Mouse (Mus musculus) CH12.LX (cell line): ENCODE measurements at regions not wholly inside any gene's neighbourhood (a gene's known extent, or its start where the extent isn't known, plus 50 kb on each side); places are given as distances from the start of the nearest gene placed in this dataset.

Experiments used
- DNase-seq: peaks from one replicate; pipeline ENCODE4 v3.0.0-alpha.2; 2013; ENCODE audit errors: extremely low read depth
- H3K27ac ChIP-seq: 2 replicates; pipeline ENCODE4 v1.5.1; 2012; ENCODE audit warnings: low read depth, mild to moderate bottlenecking, control low read depth, moderate library complexity; ENCODE audit not compliant: insufficient read depth
- H3K27me3 ChIP-seq: replicated peaks from 2 replicates; pipeline ENCODE3; 2012; ENCODE audit warnings: inconsistent platforms
- H3K36me3 ChIP-seq, 2 experiments: replicated peaks in 1 of 2; 2 replicates each; pipeline versions ENCODE3 to v1.6.1; 2012; ENCODE audit warnings: inconsistent platforms in 1 of 2, low read length in 1 of 2, mild to moderate bottlenecking in 1 of 2, mixed read lengths in 1 of 2, moderate library complexity in 1 of 2; ENCODE audit not compliant: control insufficient read depth in 1 of 2, insufficient read depth in 1 of 2
- H3K4me1 ChIP-seq, 2 experiments: 2 replicates each; pipeline ENCODE4 v1.6.1; 2012; ENCODE audit warnings: inconsistent platforms in 1 of 2, moderate library complexity in 1 of 2; ENCODE audit not compliant: insufficient read depth in 2 of 2, control insufficient read depth in 1 of 2
- H3K4me2 ChIP-seq: 2 replicates; pipeline ENCODE4 v1.6.1; 2012; ENCODE audit warnings: low read depth, mild to moderate bottlenecking, control low read depth; ENCODE audit not compliant: poor library complexity, insufficient read depth, severe bottlenecking
- H3K4me3 ChIP-seq, 3 experiments: fragments of 150-350 bp in 1 of 3; sonication (generic) in 1 of 3; replicated peaks in 1 of 3; 2 replicates each; pipeline versions ENCODE3 to v1.5.1; 2011 to 2012; ENCODE audit warnings: low read depth in 2 of 3, low read length in 2 of 3, mild to moderate bottlenecking in 2 of 3, moderate library complexity in 2 of 3, control low read depth in 1 of 3, improper control_type of control experiment in 1 of 3, inconsistent platforms in 1 of 3, mixed read lengths in 1 of 3; ENCODE audit not compliant: poor library complexity in 1 of 3
- H3K79me2 ChIP-seq: replicated peaks from 2 replicates; pipeline ENCODE4 v1.6.1; 2012; ENCODE audit warnings: mild to moderate bottlenecking, moderate library complexity; ENCODE audit not compliant: control insufficient read depth, poor library complexity, insufficient read depth, severe bottlenecking; ENCODE audit errors: extremely low read depth
- H3K9ac ChIP-seq: 2 replicates; pipeline ENCODE4 v1.6.1; 2012; ENCODE audit warnings: low read depth, mild to moderate bottlenecking, control low read depth, moderate library complexity; ENCODE audit not compliant: insufficient read depth
- H3K9me3 ChIP-seq: replicated peaks from 2 replicates; pipeline ENCODE3; 2012; ENCODE audit warnings: low read length, inconsistent platforms, mixed read lengths
- BHLHE40 ChIP-seq: IDR thresholded peaks from 2 replicates; pipeline ENCODE4 v1.6.1; 2011; ENCODE audit warnings: mild to moderate bottlenecking, low read depth, low read length, improper control_type of control experiment
- CHD2 ChIP-seq: IDR thresholded peaks from 2 replicates; pipeline ENCODE4 v1.6.1; 2011; ENCODE audit warnings: low read length, improper control_type of control experiment
- CTCF ChIP-seq, 2 experiments: IDR thresholded peaks in 1 of 2; conservative IDR thresholded peaks in 1 of 2; 2 replicates each; pipeline ENCODE4 v1.5.1; 2011 to 2012; ENCODE audit warnings: low read depth in 2 of 2, low read length in 2 of 2, improper control_type of control experiment in 1 of 2, inconsistent platforms in 1 of 2, mild to moderate bottlenecking in 1 of 2, moderate library complexity in 1 of 2
- E2F4 ChIP-seq: IDR thresholded peaks from 2 replicates; pipeline ENCODE4 v1.6.1; 2011; ENCODE audit warnings: low read depth, low read length, improper control_type of control experiment; ENCODE audit not compliant: insufficient replicate concordance
- ELF1 ChIP-seq: IDR thresholded peaks from 2 replicates; pipeline ENCODE4 v1.6.1; 2014; ENCODE audit warnings: low read depth, mild to moderate bottlenecking, inconsistent platforms, low read length, improper control_type of control experiment
- EP300 ChIP-seq: IDR thresholded peaks from 2 replicates; pipeline ENCODE4 v1.6.1; 2011; ENCODE audit warnings: low read length, improper control_type of control experiment
- GABPA ChIP-seq: IDR thresholded peaks from 2 replicates; pipeline ENCODE4 v1.6.1; 2012; ENCODE audit warnings: low read depth, low read length, improper control_type of control experiment, inconsistent platforms; ENCODE audit not compliant: insufficient replicate concordance
- IRF4 ChIP-seq: IDR thresholded peaks from 2 replicates; pipeline ENCODE4 v1.6.1; 2014; ENCODE audit warnings: low read depth, mild to moderate bottlenecking, inconsistent platforms, low read length, improper control_type of control experiment
- JUND ChIP-seq: conservative IDR thresholded peaks from 2 replicates; pipeline ENCODE4 v1.6.1; 2011; ENCODE audit warnings: low read depth, low read length, improper control_type of control experiment
- MAX ChIP-seq: IDR thresholded peaks from 2 replicates; pipeline ENCODE4 v1.6.1; 2011; ENCODE audit warnings: low read length, improper control_type of control experiment
- MEF2A ChIP-seq: IDR thresholded peaks from 2 replicates; pipeline ENCODE4 v1.6.1; 2014; ENCODE audit warnings: low read depth, mild to moderate bottlenecking, inconsistent platforms, low read length, improper control_type of control experiment, borderline replicate concordance
- MXI1 ChIP-seq: IDR thresholded peaks from 2 replicates; pipeline ENCODE4 v1.6.1; 2011; ENCODE audit warnings: mild to moderate bottlenecking, low read depth, low read length, improper control_type of control experiment
- NELFE ChIP-seq: IDR thresholded peaks from 2 replicates; pipeline ENCODE4 v1.6.1; 2011; ENCODE audit warnings: low read depth, low read length, improper control_type of control experiment
- NRF1 ChIP-seq: IDR thresholded peaks from 2 replicates; pipeline ENCODE4 v1.6.1; 2014; ENCODE audit warnings: low read depth, mild to moderate bottlenecking, inconsistent platforms, low read length, improper control_type of control experiment, moderate library complexity
- POLR2A ChIP-seq: IDR thresholded peaks from 2 replicates; pipeline ENCODE4 v1.6.1; 2011; ENCODE audit warnings: low read depth, mild to moderate bottlenecking, improper control_type of control experiment, low read length
- RAD21 ChIP-seq: IDR thresholded peaks from 2 replicates; pipeline ENCODE4 v1.6.1; 2011; ENCODE audit warnings: low read depth, mild to moderate bottlenecking, low read length, improper control_type of control experiment, moderate library complexity
- SIN3A ChIP-seq: IDR thresholded peaks from 2 replicates; pipeline ENCODE4 v1.6.1; 2012; ENCODE audit warnings: low read length, improper control_type of control experiment, inconsistent platforms
- SMC3 ChIP-seq: IDR thresholded peaks from 2 replicates; pipeline ENCODE4 v1.6.1; 2011; ENCODE audit warnings: low read depth, low read length, improper control_type of control experiment
- TBP ChIP-seq: conservative IDR thresholded peaks from 2 replicates; pipeline ENCODE4 v1.6.1; 2011; ENCODE audit warnings: low read depth, low read length, improper control_type of control experiment
- UBTF ChIP-seq: IDR thresholded peaks from 2 replicates; pipeline ENCODE4 v1.6.1; 2012; ENCODE audit warnings: low read depth, mild to moderate bottlenecking, inconsistent platforms, low read length, improper control_type of control experiment, moderate library complexity
- USF1 ChIP-seq: IDR thresholded peaks from 2 replicates; pipeline ENCODE4 v1.6.1; 2014; ENCODE audit warnings: low read depth, mild to moderate bottlenecking, inconsistent platforms, low read length, improper control_type of control experiment
- USF2 ChIP-seq: conservative IDR thresholded peaks from 2 replicates; pipeline ENCODE4 v1.6.1; 2011; ENCODE audit warnings: low read depth, low read length, improper control_type of control experiment
- ZC3H11A ChIP-seq: IDR thresholded peaks from 2 replicates; pipeline ENCODE4 v1.6.1; 2012; ENCODE audit warnings: low read depth, mild to moderate bottlenecking, inconsistent platforms, low read length, improper control_type of control experiment
- ZKSCAN1 ChIP-seq: IDR thresholded peaks from 2 replicates; pipeline ENCODE4 v1.6.1; 2012; ENCODE audit warnings: low read depth, inconsistent platforms, low read length, improper control_type of control experiment, borderline replicate concordance
- ZMIZ1 ChIP-seq: IDR thresholded peaks from 2 replicates; pipeline ENCODE4 v1.6.1; 2012; ENCODE audit warnings: low read depth, mild to moderate bottlenecking, inconsistent platforms, low read length, improper control_type of control experiment
- ZNF384 ChIP-seq: IDR thresholded peaks from 2 replicates; pipeline ENCODE4 v1.6.1; 2012; ENCODE audit warnings: low read depth, low read length, improper control_type of control experiment, inconsistent platforms
- dilution Hi-C: fragments of 300-500 bp; cut with MboI; formaldehyde crosslinking; loops from 2 replicates; pipeline ENCODE4 v1.14.3; 2020; ENCODE audit warnings: low sequenced_read_pairs; ENCODE audit not compliant: extremely low pct_unique_long_range_greater_than_20kb, extremely low pct_ligation_motif_present
- in situ Hi-C: fragments of 300-500 bp; cut with MboI; formaldehyde crosslinking; loops from 3 replicates; pipeline ENCODE4 v1.14.3; 2019; ENCODE audit warnings: low sequenced_read_pairs, low pct_ligation_motif_present, low pct_unique_long_range_greater_than_20kb, mixed read lengths

- in situ Hi-C loops: no loop called here
- Histone ChIP-seq H3K4me3 (no peak overlapping the region), H3K36me3 (no peaks in the 10 kb centered on the region), H3K27ac (no peak overlapping the region)
- no peak for DNase-seq
- no peak for TF ChIP-seq ZNF384
- TF ChIP-seq UBTF: no peak
- TF ChIP-seq CTCF (conservative IDR thresholded peaks at IDR 0.05 in 1 of 2, IDR thresholded peaks at IDR 0.05 in 1 of 2; ENCODE audit: low read depth in 2 of 2, low read length in 2 of 2): no peak
- no peak for TF ChIP-seq RAD21
- TF ChIP-seq EP300: no peak
- TF ChIP-seq USF2: no peak
- TF ChIP-seq USF1: no peak
- TF ChIP-seq BHLHE40: no peak
- TF ChIP-seq JUND: no peak
- TF ChIP-seq MXI1: no peak
- no peak for TF ChIP-seq TBP
- no peak for TF ChIP-seq ZKSCAN1
- no peak for TF ChIP-seq MEF2A
- TF ChIP-seq ELF1: no peak
- TF ChIP-seq SIN3A: no peak
- no peak for TF ChIP-seq IRF4
- no peak for TF ChIP-seq SMC3
- no peak for TF ChIP-seq MAX
- TF ChIP-seq, all 38 proteins: peak for 0
- Histone ChIP-seq H3K9me3 (no peaks in the 10 kb centered on the region), H3K27me3 (no peaks in the 10 kb centered on the region), H3K4me1 (no peaks in the 10 kb centered on the region), H3K79me2 (no peaks in the 10 kb centered on the region), H3K4me2 (no peak overlapping the region), H3K9ac (no peak overlapping the region)
- dilution Hi-C loops: no loop called here
These were observed 137.6 kb upstream of the Gli3 start for GRCm38 (mm10) chr13:15325413-15325812.

- H3K79me2 ChIP-seq: no peaks in the 10 kb centered on the region
- H3K27me3 ChIP-seq: no peaks in the 10 kb centered on the region
- no peak overlapping the region for H3K27ac ChIP-seq
- H3K36me3 ChIP-seq: no peaks in the 10 kb centered on the region
- in situ Hi-C loops: no loop called here
- no peaks in the 10 kb centered on the region for H3K9me3 ChIP-seq
- no peak overlapping the region for H3K4me2 ChIP-seq
- TF ChIP-seq MXI1 (no peak), ZC3H11A (no peak), USF1 (no peak), UBTF (no peak), MAX (no peak), ZMIZ1 (no peak), NELFE (no peak), ELF1 (no peak), RAD21 (no peak), ZKSCAN1 (no peak), POLR2A (no peak), GABPA (no peak), CHD2 (no peak), CTCF (conservative IDR thresholded peaks at IDR 0.05 in 1 of 2, IDR thresholded peaks at IDR 0.05 in 1 of 2; ENCODE audit: low read depth in 2 of 2, low read length in 2 of 2) (no peak), NRF1 (no peak), E2F4 (no peak)
- TF ChIP-seq, all 38 proteins: peak for 0
- no peak for DNase-seq
- H3K9ac ChIP-seq: no peak overlapping the region
- dilution Hi-C loops: no loop called here
- no peaks in the 10 kb centered on the region for H3K4me1 ChIP-seq
- H3K4me3 ChIP-seq: no peak overlapping the region
These were observed 136.9 kb upstream of the Gli3 start for GRCm38 (mm10) chr13:15326146-15326545.
